Mouse (Mus musculus) layer of hippocampus, adult 2 months (tissue): ENCODE measurements around the gene Fam129b. TPM values are rescaled to one million over a fixed set of nuclear protein-coding genes. Genes with fewer than 3 reads are reported as not detected.

Experiments
- DNase-seq, 2 experiments: peaks; one replicate each; pipeline ENCODE4 v3.0.0; 2022; ENCODE audit warnings: low spot score in 2 of 2
- H3K27ac ChIP-seq: fragments of 200-600 bp; 2 replicates; pipeline ENCODE4 v1.8.1; 2022
- H3K4me3 ChIP-seq: fragments of 200-600 bp; 2 replicates; pipeline ENCODE4 v1.8.1; 2022; ENCODE audit warnings: mild to moderate bottlenecking
- CTCF ChIP-seq: fragments of 200-600 bp; conservative IDR thresholded peaks from 2 replicates; pipeline ENCODE4 v1.8.1; 2022; ENCODE audit warnings: antibody characterized with exemption, mild to moderate bottlenecking, moderate library complexity
- long read RNA-seq, 2 experiments: library from polyadenylated mRNA; stranded (forward); transcript quantifications; one replicate each; pipeline ENCODE4 v2.0.0; 2021; ENCODE audit warnings: borderline mapping rate in 2 of 2
- total RNA-seq, 2 experiments: library from RNA; stranded (reverse); gene quantifications; 2 replicates each; pipeline ENCODE4 v1.2.3; 2021

The Fam129b gene
- 10 to 100 TPM; 14.5 to 14.9 TPM for total RNA-seq
- long read RNA-seq, experiment 1, transcript Fam129b-201 (14 exons, 3,714 nt) = major isoform, 7 of 7 reads
- long read RNA-seq, experiment 1, partial matches to known transcripts = 0 of 7 reads
- long read RNA-seq, experiment 1, other reads (novel, unspliced or antisense) = 0 of 7 reads
- long read RNA-seq, experiment 2, partial matches to known transcripts = 1 of 6 reads
- long read RNA-seq, experiment 2, other reads (novel, unspliced or antisense) = 2 of 6 reads

DNA sequence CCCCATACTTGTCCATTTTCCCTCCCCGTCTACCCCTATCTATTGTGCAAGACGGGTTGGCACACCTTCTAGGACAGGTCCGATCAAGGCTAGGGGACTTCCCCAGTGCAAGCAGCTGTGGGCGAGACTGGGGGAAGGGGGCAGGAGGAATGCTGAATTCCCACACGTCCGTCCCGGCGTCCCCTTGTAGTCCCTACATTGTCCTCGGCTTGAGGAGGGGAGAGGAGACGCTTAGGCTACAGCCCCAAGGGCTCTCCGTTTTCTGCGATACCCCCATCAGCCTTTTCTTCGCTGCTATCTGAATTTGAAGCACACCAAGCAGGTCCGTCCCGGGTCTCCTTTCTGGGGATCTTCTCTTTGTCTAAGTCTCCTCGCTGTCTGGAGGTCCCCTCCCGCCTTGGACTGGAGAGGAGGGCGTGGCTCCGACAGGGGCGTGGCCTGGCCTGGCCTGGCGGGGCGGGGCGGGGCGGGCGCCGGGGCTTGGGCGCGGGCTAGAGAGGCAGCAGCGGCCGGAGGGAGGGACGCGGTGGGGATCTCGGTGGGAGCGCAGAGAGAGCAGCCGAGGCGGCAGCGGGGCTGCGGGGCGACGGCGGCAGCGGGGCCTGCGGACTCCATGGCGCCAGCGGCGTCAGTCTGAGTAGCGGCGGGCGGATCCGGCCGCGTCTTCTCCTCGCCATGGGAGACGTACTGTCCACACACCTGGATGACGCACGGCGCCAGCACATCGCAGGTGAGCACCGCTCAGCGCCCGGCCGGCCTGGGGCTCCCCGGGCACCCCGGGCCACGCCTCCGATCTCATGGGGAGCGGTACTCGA, at the start of gene Fam129b:
Gene Fam129b, plus strand, starts transcription at position 440 of the 815 bp plus-strand sequence.
- Histone ChIP-seq H3K4me3 (peak within 1 kb of the TSS; percentile 71), H3K27ac (peak within 1 kb of the TSS; percentile 88)
- no peak for TF ChIP-seq CTCF
- DNase-seq = peak in 1 of 2 experiments; percentile 69

DNA sequence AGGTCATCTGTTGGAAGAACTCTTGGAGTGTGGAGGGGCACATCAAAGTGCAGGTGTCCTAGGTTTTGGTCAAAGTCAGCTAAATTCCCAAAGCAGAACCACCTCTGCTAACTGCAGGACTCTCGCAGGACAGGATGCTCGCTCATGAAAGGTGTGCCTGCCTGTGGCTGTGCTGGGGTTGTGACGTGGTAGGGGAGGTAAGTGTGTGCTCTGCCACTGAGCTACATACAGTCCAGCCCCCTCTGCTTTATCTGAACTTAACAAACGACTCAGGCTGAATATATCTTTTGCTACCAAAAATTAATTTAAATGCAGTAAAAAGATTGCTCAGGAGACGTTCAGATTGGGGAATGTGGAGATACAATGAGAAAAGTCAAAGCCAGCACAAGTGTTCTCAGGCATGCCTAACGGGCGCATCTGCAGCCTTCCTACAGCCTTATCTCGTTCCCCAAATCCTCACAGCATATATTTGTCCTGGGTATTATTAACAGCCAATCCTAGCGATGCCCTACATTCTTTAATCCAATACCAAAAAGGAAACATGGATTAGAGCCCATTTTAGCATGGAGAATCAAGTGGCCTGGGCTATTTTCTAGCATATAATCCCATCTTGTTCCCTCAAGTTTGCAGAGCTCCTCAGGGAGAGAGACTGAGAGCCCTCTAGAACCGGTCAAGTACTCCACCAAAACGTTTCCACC, 46.8 kb upstream of the Fam129b start:
- DNase-seq = no peak
- TF ChIP-seq CTCF = no peak
- no peak overlapping the region for H3K4me3 ChIP-seq
- H3K27ac ChIP-seq = peak overlapping the region; percentile 53; the same call in 1 of the 2 replicates

DNA sequence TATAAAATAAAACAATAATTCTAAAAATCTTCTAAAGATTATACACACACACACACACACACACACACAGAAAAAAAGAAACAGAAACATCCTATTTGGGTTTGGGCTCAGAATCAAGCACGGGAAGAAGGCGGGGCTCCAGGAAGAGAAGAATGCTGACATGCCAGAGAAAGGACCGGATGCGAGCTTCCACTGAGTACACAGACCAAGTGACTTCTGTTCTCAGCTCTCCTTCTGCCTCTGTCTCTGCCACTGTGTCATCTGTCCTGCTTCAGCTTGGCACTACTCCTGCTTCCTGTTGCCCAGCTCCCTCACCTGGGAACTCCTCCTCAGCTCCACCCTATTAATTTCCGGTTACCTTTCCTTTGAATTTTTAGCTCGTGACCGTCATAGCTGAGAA, 41.4 kb upstream of the Fam129b start:
- Histone ChIP-seq H3K4me3 (no peak overlapping the region), H3K27ac (peak overlapping the region; percentile 72)
- TF ChIP-seq CTCF = no peak
- DNase-seq = no peak

DNA sequence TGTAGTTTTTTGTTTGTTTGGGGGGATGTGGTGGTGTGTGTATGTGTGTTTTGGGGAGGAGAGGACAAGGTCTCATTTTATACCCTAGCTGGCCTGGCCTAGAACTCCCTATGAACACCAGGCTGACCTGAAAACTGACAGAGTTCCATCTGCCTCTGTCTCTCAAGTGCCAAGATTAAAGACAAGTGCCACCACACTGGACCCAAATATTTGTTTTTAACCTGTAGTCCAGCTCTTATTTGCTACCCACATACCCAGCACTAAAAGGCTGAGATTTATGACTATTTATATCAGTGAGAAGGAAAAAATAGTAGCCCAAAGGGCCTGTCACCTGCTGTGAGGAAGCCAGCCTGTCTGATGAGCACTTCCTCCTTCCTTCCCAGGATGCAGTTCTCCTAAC, 40.3 kb upstream of the Fam129b start:
- H3K4me3 ChIP-seq = no peak overlapping the region
- H3K27ac ChIP-seq = peak overlapping the region; percentile 72; the same call in 1 of the 2 replicates
- TF ChIP-seq CTCF = no peak
- no peak for DNase-seq

DNA sequence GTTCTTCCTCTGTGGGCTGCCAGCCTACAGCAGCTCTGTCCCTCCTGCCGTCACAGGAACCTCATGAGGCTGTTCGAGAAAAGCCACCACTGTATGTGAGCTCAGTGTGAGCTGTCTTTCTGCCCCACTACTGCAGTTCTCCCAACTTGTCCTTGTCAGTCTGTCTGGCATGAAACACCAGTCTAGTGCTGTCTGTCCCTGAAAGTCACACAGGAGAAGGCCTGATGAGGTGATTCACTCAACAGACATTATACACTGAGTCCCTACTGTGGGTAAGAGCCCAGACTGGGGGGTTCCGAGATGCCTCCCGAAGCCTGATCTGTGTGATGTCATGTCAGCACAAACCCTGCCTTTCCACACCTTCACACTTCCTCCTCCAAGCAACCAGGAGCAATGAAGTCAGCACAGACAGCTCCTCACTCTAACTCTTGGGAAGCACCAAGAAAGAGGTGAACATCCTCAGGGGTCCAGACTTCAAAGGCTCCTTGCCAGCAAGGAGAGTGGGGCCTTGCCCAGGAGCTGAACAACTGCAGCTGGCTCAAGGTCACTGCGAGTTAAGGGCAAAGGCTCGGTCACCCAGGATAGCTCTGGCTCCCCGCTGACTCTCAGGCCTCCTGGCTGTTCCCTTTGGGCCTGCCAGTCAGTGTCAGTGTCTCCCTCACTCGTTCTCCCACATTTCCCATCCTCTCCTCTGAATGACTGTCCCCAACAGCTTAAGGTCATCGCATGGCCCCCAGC, 37.6 kb upstream of the Fam129b start:
- peak overlapping the region; percentile 51 for H3K27ac ChIP-seq

DNA sequence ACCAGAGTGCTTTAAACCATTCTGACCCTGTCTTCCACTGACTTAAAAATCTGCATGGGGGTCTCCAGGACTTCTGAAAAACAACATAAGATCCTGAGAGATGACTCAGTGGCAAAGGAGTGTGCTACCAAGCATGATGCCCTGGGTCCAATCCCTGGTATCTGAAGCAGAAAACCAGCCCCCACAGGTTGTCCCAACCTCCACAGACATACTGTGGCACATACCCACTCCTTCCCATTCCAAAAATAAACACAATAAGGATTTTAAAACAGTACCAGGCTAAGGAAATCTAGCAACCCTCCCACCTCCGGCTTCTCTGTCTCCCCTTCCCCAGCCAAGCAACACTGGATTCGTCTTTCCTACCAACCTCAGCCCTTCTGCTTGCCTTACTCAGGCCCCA, 36.7 kb upstream of the Fam129b start:
- DNase-seq = no peak
- Histone ChIP-seq H3K4me3 (no peak overlapping the region), H3K27ac (peak overlapping the region; percentile 51)
- TF ChIP-seq CTCF = no peak

More for the DNA sequence above, 37.6 kb upstream of the Fam129b start:
- no peak for TF ChIP-seq CTCF
- H3K4me3 ChIP-seq = no peak overlapping the region
- DNase-seq = no peak

DNA sequence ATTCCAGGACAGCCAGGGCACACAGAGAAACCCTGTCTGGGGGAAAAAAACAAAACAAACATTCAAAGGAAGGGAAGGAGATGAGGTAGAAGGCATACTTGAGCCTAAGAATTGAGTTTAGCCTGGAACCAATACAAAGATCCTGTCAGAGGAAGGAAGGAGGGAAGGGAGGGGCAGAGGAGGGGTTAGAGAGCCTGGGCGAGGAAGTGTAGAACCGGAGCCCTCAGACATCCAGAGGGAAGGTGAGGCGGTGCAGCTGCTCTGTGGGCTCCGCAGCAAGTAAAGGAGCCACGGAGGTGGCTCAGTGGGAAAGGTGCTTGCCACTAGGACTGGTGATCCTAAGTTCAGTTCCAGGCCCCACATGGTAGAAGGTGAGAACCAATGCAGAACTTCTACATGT, 34.8 kb upstream of the Fam129b start:
- H3K27ac ChIP-seq = no peak overlapping the region; the same call in 1 of the 2 replicates
- TF ChIP-seq CTCF = no peak
- DNase-seq = no peak
- H3K4me3 ChIP-seq = no peak overlapping the region

DNA sequence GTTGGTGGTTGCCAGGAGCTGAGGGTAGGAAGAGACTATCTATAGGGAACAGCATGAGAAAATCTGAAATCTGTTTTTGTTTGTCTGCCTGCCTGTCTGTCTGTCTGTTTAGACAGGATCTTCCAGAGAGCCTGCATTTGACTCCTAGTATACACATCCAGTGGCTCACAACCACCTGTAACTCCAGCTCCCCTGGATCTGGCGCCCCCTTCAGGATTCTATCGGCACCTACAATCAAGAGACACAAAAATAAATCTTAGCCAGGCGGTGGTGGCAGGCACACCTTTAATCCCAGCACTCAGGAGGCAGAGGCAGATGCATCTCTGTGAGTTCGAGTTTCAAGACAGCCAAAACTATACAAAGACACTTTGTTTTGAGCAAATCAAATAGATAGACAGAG, 33.4 kb upstream of the Fam129b start:
- Histone ChIP-seq H3K4me3 (no peak overlapping the region), H3K27ac (no peak overlapping the region)
- TF ChIP-seq CTCF = peak; percentile 73
- DNase-seq = no peak

DNA sequence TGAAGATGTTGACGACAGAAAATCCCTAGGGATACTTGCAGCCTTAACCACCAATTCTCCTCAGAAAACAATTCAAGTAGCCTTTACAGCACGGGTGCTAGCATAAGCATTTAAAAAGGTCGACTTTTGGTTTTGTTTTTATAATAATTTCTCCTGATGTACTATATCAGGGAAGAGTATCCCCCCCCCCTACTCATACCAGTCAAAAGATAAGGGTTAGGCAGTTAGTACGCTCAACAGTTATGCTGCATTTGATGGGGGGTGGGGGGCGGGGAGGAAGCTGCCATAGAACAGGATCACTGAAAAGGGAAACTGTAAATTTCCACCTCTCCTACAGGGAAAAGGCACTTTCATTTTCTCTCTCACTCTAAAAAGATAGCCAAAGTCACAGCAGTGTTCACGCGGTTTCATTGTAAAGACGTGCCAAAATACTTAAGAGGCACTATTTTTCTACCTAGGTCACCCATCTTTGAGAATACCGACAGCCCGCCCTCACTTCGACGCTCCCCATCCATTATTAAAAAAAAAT, 30.3 kb upstream of the Fam129b start:
- H3K4me3 ChIP-seq = peak overlapping the region; percentile 99
- H3K27ac ChIP-seq = peak overlapping the region; percentile 99
- TF ChIP-seq CTCF = no peak
- no peak for DNase-seq

DNA sequence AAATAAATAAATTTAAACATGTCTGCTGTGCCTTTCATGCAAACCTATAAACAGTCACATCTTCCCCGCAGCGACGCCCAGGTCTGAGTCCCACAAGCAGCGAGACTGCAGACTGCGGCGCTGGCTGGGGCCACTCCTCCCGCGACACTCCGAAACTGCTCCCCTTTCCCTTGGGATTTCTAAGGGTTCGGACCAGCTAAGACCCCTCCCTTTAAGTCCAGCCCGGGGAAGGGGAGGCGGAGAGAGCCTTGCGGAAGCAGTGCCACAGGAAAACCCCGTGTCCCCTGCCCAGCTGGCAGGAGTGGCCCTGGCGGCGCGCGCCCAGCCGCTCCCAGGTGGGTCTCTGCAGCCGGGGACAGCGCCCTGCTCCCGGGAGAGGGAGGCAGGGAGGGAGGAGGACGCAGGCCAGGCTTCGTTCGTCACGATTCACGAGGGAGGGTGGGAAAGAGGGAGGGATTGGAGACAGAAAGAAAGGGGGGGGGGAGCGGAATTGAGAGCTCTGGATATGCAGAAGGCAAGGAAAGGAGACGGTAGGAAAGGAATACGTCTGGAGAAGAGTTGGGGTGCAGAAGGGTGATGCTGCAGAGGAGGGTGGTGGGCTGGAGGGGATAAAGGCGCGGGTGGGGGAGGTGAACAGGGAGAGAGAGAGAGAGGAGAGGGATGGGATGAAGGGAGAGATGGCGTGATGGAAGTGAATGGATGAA, 29.7 kb upstream of the Fam129b start:
- peak; percentile 78 to 81 for DNase-seq
- H3K4me3 ChIP-seq = peak overlapping the region; percentile 99
- no peak for TF ChIP-seq CTCF
- H3K27ac ChIP-seq = peak overlapping the region; percentile 99

DNA sequence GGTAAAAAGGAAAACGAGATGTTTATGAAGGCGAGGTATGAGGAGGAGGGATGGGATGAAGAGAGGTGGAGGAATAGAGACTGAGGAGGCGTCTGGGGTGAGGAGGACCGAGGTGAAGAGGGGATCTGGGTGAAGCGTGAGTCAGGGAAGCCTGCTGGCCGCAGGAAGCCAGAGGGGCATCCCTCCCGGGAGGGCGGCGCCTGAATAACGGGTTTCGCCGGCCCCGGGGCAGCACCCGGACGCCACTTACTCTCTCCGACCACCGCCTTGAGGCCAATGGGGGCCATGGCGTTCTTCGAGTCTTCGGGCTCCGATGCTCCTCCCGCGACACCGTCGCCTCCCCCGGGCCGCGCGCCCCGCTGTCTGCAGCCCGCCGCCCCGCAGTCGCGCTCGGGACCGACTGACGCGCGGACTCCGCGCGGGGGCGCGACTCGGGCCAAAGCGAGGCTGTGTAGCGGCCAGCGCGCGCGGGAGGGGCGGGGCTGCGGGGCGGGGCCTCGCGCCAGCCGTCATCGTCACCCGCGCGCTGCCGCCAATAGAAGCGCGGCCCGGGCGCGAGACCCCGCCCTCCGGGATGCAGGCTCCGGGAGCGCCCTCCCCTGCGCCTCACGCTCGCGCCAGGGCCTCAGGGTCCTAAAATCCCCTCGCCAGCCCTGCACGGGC, 29.0 kb upstream of the Fam129b start, which contains the start of gene Stxbp1:
Gene Stxbp1, minus strand, starts transcription at position 441 of the 663 bp plus-strand sequence.
- TF ChIP-seq CTCF = no peak
- DNase-seq = peak; percentile 89 to 91
- Histone ChIP-seq H3K27ac (peak within 1 kb of the TSS; percentile 99), H3K4me3 (peak within 1 kb of the TSS; percentile 99)
